In genomic region chr11:50371399-50371841, GRCm38 (mm10) we compare ENCODE assay signal across 8 mouse cellular contexts. TPM values are rescaled to one million over a fixed set of nuclear protein-coding genes. Genes with fewer than 3 reads are reported as not detected.
A peak's percentile ranks its signal among the peaks of the same experiment; 100 is the strongest.
DNase-seq lines count a peak whose midpoint lies in the region; ATAC-seq and TF ChIP-seq lines count a peak whose summit lies in the region.

No protein-coding gene starts in this region.

- TF ChIP-seq CTCF in kidney, postnatal 0 days (IDR thresholded peaks at IDR 0.05; ENCODE audit: low read depth) = peak; percentile 63

- ATAC-seq in heart, embryonic 13.5 days (ENCODE audit: extremely low read depth, insufficient number of reproducible peaks, low FRiP score, low TSS enrichment) = no peak
- peak; percentile 47 for ATAC-seq in kidney, postnatal 0 days (replicated peaks; ENCODE audit: low FRiP score, low read depth)
- no peak for ATAC-seq in lung, embryonic 16.5 days (ENCODE audit: low read depth)

- WGBS in embryonic facial prominence, embryonic 10.5 days = 2% methylated on average over 18 of the region's 18 CpGs
- 2% methylated on average over 18 of the region's 18 CpGs for WGBS in heart, embryonic 13.5 days
- 3% methylated on average over 18 of the region's 18 CpGs for WGBS in kidney, postnatal 0 days
- WGBS in lung, embryonic 16.5 days = 4% methylated on average over 18 of the region's 18 CpGs

- no peaks in the 10 kb centered on the region for H3K36me3 ChIP-seq in embryonic facial prominence, embryonic 10.5 days (replicated peaks)
- no peaks in the 10 kb centered on the region for H3K36me3 ChIP-seq in heart, embryonic 13.5 days
- H3K36me3 ChIP-seq in kidney, postnatal 0 days (ENCODE audit: insufficient read depth, low read length) = no peaks in the 10 kb centered on the region
- no peaks in the 10 kb centered on the region for H3K36me3 ChIP-seq in lung, embryonic 16.5 days (ENCODE audit: control insufficient read depth, insufficient read depth, low read length)

- no peaks in the 10 kb centered on the region for H3K9me3 ChIP-seq in embryonic facial prominence, embryonic 10.5 days
- H3K9me3 ChIP-seq in heart, embryonic 13.5 days = no peaks in the 10 kb centered on the region
- no peaks in the 10 kb centered on the region for H3K9me3 ChIP-seq in kidney, postnatal 0 days (replicated peaks; ENCODE audit: low read length)
- H3K9me3 ChIP-seq in lung, embryonic 16.5 days (ENCODE audit: control insufficient read depth, low read length) = no peaks in the 10 kb centered on the region

- peaks cover 16% of the 10 kb centered on the region for H3K4me1 ChIP-seq in embryonic facial prominence, embryonic 10.5 days
- peaks cover 17% of the 10 kb centered on the region for H3K4me1 ChIP-seq in heart, embryonic 13.5 days
- 0 out of 2 replicates have a peak, but pooled peaks cover 3% of the 10 kb centered on the region for H3K4me1 ChIP-seq in kidney, postnatal 0 days (replicated peaks; ENCODE audit: insufficient read depth, low read length)
- H3K4me1 ChIP-seq in lung, embryonic 16.5 days (replicated peaks; ENCODE audit: control insufficient read depth, insufficient read depth, low read length) = peaks cover 7% of the 10 kb centered on the region

- peak overlapping the region; percentile 52 for H3K4me3 ChIP-seq in embryonic facial prominence, embryonic 10.5 days
- H3K4me3 ChIP-seq in heart, embryonic 13.5 days = peak overlapping the region; percentile 54
- H3K4me3 ChIP-seq in kidney, postnatal 0 days (replicated peaks; ENCODE audit: low read depth, low read length) = peak overlapping the region; percentile 33
- peak overlapping the region; percentile 53 for H3K4me3 ChIP-seq in lung, embryonic 16.5 days (ENCODE audit: low read length)

- peaks cover 6% of the 10 kb centered on the region for H3K27me3 ChIP-seq in embryonic facial prominence, embryonic 10.5 days (replicated peaks; ENCODE audit: low read depth, poor library complexity, severe bottlenecking)
- peaks cover under 1% of the 10 kb centered on the region; the same call in 1 of the 2 replicates for H3K27me3 ChIP-seq in heart, embryonic 13.5 days (replicated peaks)
- no peaks in the 10 kb centered on the region for H3K27me3 ChIP-seq in kidney, postnatal 0 days (ENCODE audit: insufficient read depth, low read length)
- H3K27me3 ChIP-seq in lung, embryonic 16.5 days (ENCODE audit: control insufficient read depth, insufficient read depth, low read depth, low read length) = no peaks in the 10 kb centered on the region

- H3K9ac ChIP-seq in heart, embryonic 13.5 days = peak overlapping the region; percentile 84
- H3K9ac ChIP-seq in kidney, postnatal 0 days (ENCODE audit: low read depth, low read length) = peak overlapping the region; percentile 57
- H3K9ac ChIP-seq in lung, embryonic 16.5 days (ENCODE audit: low read length) = peak overlapping the region; percentile 74

- DNase-seq in CD8-positive naive resting alpha-beta T cell, adult 2 months (ENCODE audit: low read depth in 2 of 2, low spot score in 2 of 2) = peak; percentile 41 to 49
- DNase-seq in adrenal gland, postnatal 14 days = peak; percentile 81
- peak; percentile 75 for DNase-seq in embryonic facial prominence, embryonic 10.5 days (ENCODE audit: low spot score)
- peak; percentile 86 for DNase-seq in kidney, postnatal 0 days (ENCODE audit: low spot score)
- DNase-seq in ovary, adult 18-20 months (ENCODE audit: low spot score) = peak; percentile 40
- peak; percentile 75 for DNase-seq in thymus, postnatal 14 days

- peak overlapping the region; percentile 71 for H3K27ac ChIP-seq in embryonic facial prominence, embryonic 10.5 days (replicated peaks)
- H3K27ac ChIP-seq in heart, embryonic 13.5 days (replicated peaks) = 0 out of 2 replicates have a peak overlapping the region, but pooled peaks have one; percentile 13
- H3K27ac ChIP-seq in kidney, postnatal 0 days = no peak overlapping the region
- H3K27ac ChIP-seq in lung, embryonic 16.5 days (ENCODE audit: low read length) = no peak overlapping the region; the same call in 1 of the 2 replicates

- H3K4me2 ChIP-seq in heart, embryonic 13.5 days = peak overlapping the region; percentile 74
- H3K4me2 ChIP-seq in kidney, postnatal 0 days (ENCODE audit: low read length) = peak overlapping the region; percentile 64
- peak overlapping the region; percentile 80 for H3K4me2 ChIP-seq in lung, embryonic 16.5 days (ENCODE audit: low read depth, low read length)

RNA-seq across cellular contexts. Expression of gene Hnrnph1, which starts 5.4 kb away (rescaled TPM):
- total RNA-seq in adrenal gland, postnatal 14 days (2021) = 269 and 317 TPM in 2 replicates
- polyA plus RNA-seq in embryonic facial prominence, embryonic 10.5 days (2016; fragmentation: Nextera tagmentation; extraction: Ambion mirVana) = 611 and 614 TPM in 2 replicates
- polyA plus RNA-seq in heart, embryonic 13.5 days (2015; fragmentation: Nextera tagmentation; extraction: Ambion mirVana) = 232 and 238 TPM in 2 replicates
- polyA plus RNA-seq in kidney, postnatal 0 days (2015; fragmentation: Nextera tagmentation; extraction: Ambion mirVana) = 294 and 309 TPM in 2 replicates
- 474 and 483 TPM in 2 replicates for polyA plus RNA-seq in lung, embryonic 16.5 days (2015; fragmentation: Nextera tagmentation; extraction: Ambion mirVana)

RNA-seq across cellular contexts. Expression of gene Cby3, which starts 17.2 kb away (rescaled TPM):
- total RNA-seq in adrenal gland, postnatal 14 days (2021) = not detected in 2 replicates
- polyA plus RNA-seq in embryonic facial prominence, embryonic 10.5 days (2016; fragmentation: Nextera tagmentation; extraction: Ambion mirVana) = 0.52 TPM in 1 of 2 replicates, not detected in the other
- not detected in 2 replicates for polyA plus RNA-seq in heart, embryonic 13.5 days (2015; fragmentation: Nextera tagmentation; extraction: Ambion mirVana)
- polyA plus RNA-seq in kidney, postnatal 0 days (2015; fragmentation: Nextera tagmentation; extraction: Ambion mirVana) = 1.4 and 1.5 TPM in 2 replicates
- 0.43 and 0.45 TPM in 2 replicates for polyA plus RNA-seq in lung, embryonic 16.5 days (2015; fragmentation: Nextera tagmentation; extraction: Ambion mirVana)

RNA-seq across cellular contexts. Expression of gene Canx, which starts 45.9 kb away (rescaled TPM):
- 347 and 361 TPM in 2 replicates for total RNA-seq in adrenal gland, postnatal 14 days (2021)
- 318 and 328 TPM in 2 replicates for polyA plus RNA-seq in embryonic facial prominence, embryonic 10.5 days (2016; fragmentation: Nextera tagmentation; extraction: Ambion mirVana)
- polyA plus RNA-seq in heart, embryonic 13.5 days (2015; fragmentation: Nextera tagmentation; extraction: Ambion mirVana) = 262 and 285 TPM in 2 replicates
- 302 and 330 TPM in 2 replicates for polyA plus RNA-seq in kidney, postnatal 0 days (2015; fragmentation: Nextera tagmentation; extraction: Ambion mirVana)
- polyA plus RNA-seq in lung, embryonic 16.5 days (2015; fragmentation: Nextera tagmentation; extraction: Ambion mirVana) = 329 and 349 TPM in 2 replicates

RNA-seq across cellular contexts. Expression of gene Rufy1, which starts 59.5 kb away (rescaled TPM):
- total RNA-seq in adrenal gland, postnatal 14 days (2021) = 27.1 and 29.5 TPM in 2 replicates
- 21.8 and 27.0 TPM in 2 replicates for polyA plus RNA-seq in embryonic facial prominence, embryonic 10.5 days (2016; fragmentation: Nextera tagmentation; extraction: Ambion mirVana)
- 19.5 and 22.2 TPM in 2 replicates for polyA plus RNA-seq in heart, embryonic 13.5 days (2015; fragmentation: Nextera tagmentation; extraction: Ambion mirVana)
- 29.0 and 31.7 TPM in 2 replicates for polyA plus RNA-seq in kidney, postnatal 0 days (2015; fragmentation: Nextera tagmentation; extraction: Ambion mirVana)
- polyA plus RNA-seq in lung, embryonic 16.5 days (2015; fragmentation: Nextera tagmentation; extraction: Ambion mirVana) = 23.6 and 26.6 TPM in 2 replicates

Comparison
In these comparisons a context has a peak if more than half of its experiments do, and no peak if none do; other contexts are left out.
1. H3K27ac ChIP-seq: peak in embryonic facial prominence, embryonic 10.5 days (single experiment) and heart, embryonic 13.5 days (single experiment); none in kidney, postnatal 0 days (single experiment) and lung, embryonic 16.5 days (single experiment).
2. Peak in every context shown above with its lines, with median percentiles within 50 percentile points of each other: DNase-seq, H3K4me3 ChIP-seq, H3K4me2 ChIP-seq and H3K9ac ChIP-seq.